Mouse (Mus musculus) cerebellum, adult 2 months (tissue): ENCODE measurements around the gene Meis1. TPM values are rescaled to one million over a fixed set of nuclear protein-coding genes. Genes with fewer than 3 reads are reported as not detected.
A peak's percentile ranks its signal among the peaks of the same experiment; 100 is the strongest.

Experiments
- DNase-seq, 2 experiments: peaks; one replicate each; pipeline ENCODE4 v3.0.0; 2021
- H3K27ac ChIP-seq: fragments of 200-500 bp; 2 replicates; pipeline ENCODE4 v1.5.1; 2012; ENCODE audit warnings: low read length, control low read depth, inconsistent platforms; ENCODE audit not compliant: insufficient read depth
- H3K27me3 ChIP-seq: fragments of 200-500 bp; 2 replicates; pipeline ENCODE4 v1.6.1; 2012; ENCODE audit warnings: inconsistent platforms, mild to moderate bottlenecking, low read length, moderate library complexity; ENCODE audit not compliant: control insufficient read depth, insufficient read depth
- H3K4me1 ChIP-seq: fragments of 200-500 bp; 2 replicates; pipeline ENCODE4 v1.6.1; 2011; ENCODE audit warnings: low read length; ENCODE audit not compliant: control insufficient read depth, insufficient read depth
- H3K4me3 ChIP-seq: fragments of 200-500 bp; replicated peaks from 2 replicates; pipeline ENCODE3; 2011; ENCODE audit warnings: mild to moderate bottlenecking, low read depth, low read length, control low read depth; ENCODE audit not compliant: insufficient read depth
- CTCF ChIP-seq: fragments of 200-500 bp; IDR thresholded peaks from 2 replicates; pipeline ENCODE4 v1.5.1; 2011; ENCODE audit warnings: low read depth, mild to moderate bottlenecking, control low read depth, low read length, moderate library complexity, borderline replicate concordance; ENCODE audit not compliant: insufficient read depth
- POLR2A ChIP-seq: fragments of 200-500 bp; IDR thresholded peaks from 2 replicates; pipeline ENCODE4 v1.6.1; 2011; ENCODE audit warnings: low read length, control low read depth, borderline replicate concordance; ENCODE audit not compliant: insufficient read depth
- WGBS: fragments of 180-500 bp; shearing (Covaris S2); methylation state at CpG from one replicate; pipeline ENCODE4 v1.1.7; 2018; 5-methylcytosine and 5-hydroxymethylcytosine counted together
- polyA plus RNA-seq: library from polyadenylated mRNA; depleted of rRNA; stranded (reverse); fragments of >200 nt; gene quantifications from 2 replicates; pipeline ENCODE4 v1.2.3, GENCODE M21; 2012

Meis1 gene
- polyA plus RNA-seq, 1 experiment = 46.3 TPM

DNA sequence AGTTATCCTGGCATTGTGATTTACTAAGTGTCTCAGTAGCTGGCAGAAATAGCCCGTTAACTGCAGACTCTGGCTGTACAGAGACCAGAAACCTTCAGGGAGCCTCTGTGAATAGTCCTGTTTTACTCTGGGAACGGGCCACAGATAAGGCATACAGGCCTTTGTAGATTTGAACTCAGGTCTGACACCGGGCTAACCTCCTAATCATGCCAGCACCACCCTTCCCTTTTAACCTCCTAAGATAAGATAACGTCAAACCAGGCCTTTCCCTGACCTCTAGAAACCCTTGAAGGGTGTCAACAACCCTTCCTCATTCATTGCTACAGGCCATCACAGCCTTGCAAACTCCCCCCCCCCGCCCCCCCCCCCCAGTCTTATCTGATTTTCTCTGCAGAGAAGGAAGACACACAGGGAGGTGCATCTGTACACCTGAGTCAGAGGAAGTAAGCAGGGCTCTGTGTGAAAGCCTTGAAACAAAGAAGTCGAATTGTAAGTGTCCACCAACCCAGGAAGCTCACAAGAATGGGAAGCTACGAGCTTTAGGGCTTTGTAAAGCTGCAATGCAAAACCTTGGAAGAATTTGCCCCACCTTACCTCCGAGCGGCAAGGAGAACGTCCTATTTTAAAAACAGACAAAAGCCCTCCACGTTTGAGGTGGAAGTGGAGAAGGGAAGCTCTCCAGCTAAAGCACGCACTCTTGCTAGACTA is 61.5 kb downstream of the Meis1 start:
- Histone ChIP-seq H3K4me3 (no peak overlapping the region), H3K4me1 (peaks cover 28% of the 10 kb centered on the region), H3K27ac (no peak overlapping the region)

GRCm38 (mm10) chr11:18955969-18956368 is 62.8 kb downstream of the Meis1 start:
- peak; percentile 63 to 74 for DNase-seq
- Histone ChIP-seq H3K27me3 (no peaks in the 10 kb centered on the region), H3K4me1 (peaks cover 26% of the 10 kb centered on the region), H3K4me3 (no peak overlapping the region), H3K27ac (no peak overlapping the region)
- 38% methylated on average over 7 of the region's 7 CpGs for WGBS
- TF ChIP-seq CTCF (no peak), POLR2A (no peak)

More for the DNA sequence above, 61.5 kb downstream of the Meis1 start:
- H3K27me3 ChIP-seq = no peaks in the 10 kb centered on the region
- no peak for TF ChIP-seq POLR2A
- no peak for TF ChIP-seq CTCF
- no peak for DNase-seq
- 50% methylated on average over 12 of the region's 12 CpGs for WGBS

- no peak overlapping the region for H3K4me3 ChIP-seq
- H3K27ac ChIP-seq = no peak overlapping the region
- DNase-seq = peak in 1 of 2 experiments; percentile 5
- H3K27me3 ChIP-seq = no peaks in the 10 kb centered on the region
- TF ChIP-seq POLR2A = no peak
- TF ChIP-seq CTCF = no peak
- WGBS = 89% methylated on average over 2 of the region's 2 CpGs
- peaks cover 35% of the 10 kb centered on the region for H3K4me1 ChIP-seq
These were observed 63.9 kb downstream of the Meis1 start for GRCm38 (mm10) chr11:18954852-18955251.

DNA sequence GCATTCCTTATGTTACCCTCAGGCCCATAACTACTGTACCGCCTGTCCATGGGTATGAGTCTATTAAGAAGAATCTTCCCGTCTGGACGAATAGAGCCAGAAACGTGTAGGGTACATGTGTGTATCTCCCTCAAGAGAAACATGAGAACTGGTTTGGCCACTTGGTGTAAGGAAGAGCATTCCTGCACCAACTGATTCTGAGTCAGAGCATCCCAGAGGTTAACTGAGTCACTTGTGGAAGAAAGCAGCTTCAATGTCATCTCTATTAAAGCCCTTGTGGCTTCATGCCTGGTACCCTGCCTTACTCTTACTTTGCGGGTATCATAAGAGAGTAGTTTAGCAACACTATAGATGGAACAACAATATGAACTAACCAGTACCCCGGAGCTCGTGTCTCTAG is 64.9 kb downstream of the Meis1 start:
- Histone ChIP-seq H3K27ac (no peak overlapping the region), H3K4me1 (peaks cover 31% of the 10 kb centered on the region), H3K4me3 (no peak overlapping the region), H3K27me3 (no peaks in the 10 kb centered on the region)
- WGBS = 84% methylated on average over 7 of the region's 7 CpGs
- no peak for DNase-seq
- TF ChIP-seq POLR2A (no peak), CTCF (no peak)

DNA sequence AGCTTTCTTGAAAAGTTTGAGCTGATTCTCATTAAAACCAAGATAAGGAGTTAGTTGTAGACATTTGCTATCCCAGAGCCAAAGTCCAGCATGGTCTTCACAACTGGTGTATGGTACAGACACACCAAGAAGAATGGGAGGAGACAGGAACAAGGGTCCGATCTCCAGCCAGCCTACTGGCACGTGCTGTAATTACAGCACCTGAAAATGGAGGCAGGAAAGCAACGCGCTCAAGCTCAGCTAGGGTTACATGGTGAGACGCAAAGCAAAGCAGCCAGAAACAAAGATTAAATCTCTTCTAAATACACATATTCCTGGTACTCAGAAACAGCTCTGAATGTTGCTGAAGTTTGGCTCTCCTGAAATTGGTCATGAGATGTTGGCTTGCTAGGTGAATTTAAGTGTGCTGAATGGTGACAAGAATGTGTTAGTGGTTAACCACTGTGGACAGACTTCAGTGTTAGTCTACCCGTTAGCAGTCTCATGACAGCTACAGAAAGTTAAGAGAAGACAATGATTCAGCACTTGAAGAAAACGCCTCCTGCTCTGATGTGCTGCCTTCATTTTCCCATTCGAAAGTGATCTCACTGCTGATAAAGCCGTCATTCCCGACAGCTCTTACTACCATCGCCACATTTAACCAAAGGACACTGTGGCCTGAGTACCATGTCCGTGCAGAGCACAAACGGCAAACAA is 70.0 kb downstream of the Meis1 start:
- 74% methylated on average over 13 of the region's 13 CpGs for WGBS
- H3K27ac ChIP-seq = no peak overlapping the region
- H3K27me3 ChIP-seq = no peaks in the 10 kb centered on the region
- no peak for DNase-seq
- H3K4me1 ChIP-seq = peaks cover 20% of the 10 kb centered on the region
- no peak overlapping the region for H3K4me3 ChIP-seq
- TF ChIP-seq CTCF = no peak
- TF ChIP-seq POLR2A = no peak

DNA sequence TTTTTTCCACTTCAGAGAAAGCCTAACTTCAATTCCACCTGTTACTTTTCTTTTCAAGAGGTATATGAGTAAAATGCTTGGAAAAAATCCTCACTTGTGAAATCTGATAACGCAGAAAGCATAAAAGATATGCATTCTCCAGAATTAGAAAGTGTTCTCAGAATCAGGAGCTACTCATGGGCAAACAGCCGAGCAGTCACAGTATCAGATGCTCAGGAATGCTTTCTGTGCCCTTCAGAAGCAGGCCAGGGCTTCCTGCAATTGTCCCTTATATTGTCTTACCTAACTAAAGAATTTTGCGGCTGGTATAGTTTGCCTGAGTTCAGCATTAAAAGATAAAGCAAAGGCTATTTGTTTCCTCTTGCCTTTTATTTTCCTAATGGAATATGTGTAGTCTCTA is 71.4 kb downstream of the Meis1 start:
- DNase-seq = peak in 1 of 2 experiments; percentile 40
- TF ChIP-seq CTCF (no peak), POLR2A (no peak)
- Histone ChIP-seq H3K27me3 (no peaks in the 10 kb centered on the region), H3K4me3 (no peak overlapping the region), H3K4me1 (peaks cover 20% of the 10 kb centered on the region), H3K27ac (no peak overlapping the region)
- WGBS = 69% methylated on average over 3 of the region's 3 CpGs

GRCm38 (mm10) chr11:18945778-18946177 is 73.0 kb downstream of the Meis1 start:
- Histone ChIP-seq H3K4me1 (peaks cover 14% of the 10 kb centered on the region), H3K27ac (no peak overlapping the region), H3K4me3 (no peak overlapping the region), H3K27me3 (no peaks in the 10 kb centered on the region)
- TF ChIP-seq POLR2A = no peak
- TF ChIP-seq CTCF = no peak
- WGBS = 60% methylated on average over 3 of the region's 3 CpGs
- no peak for DNase-seq
